Mouse (Mus musculus): ENCODE results near the gene Galnt14. TPM values are rescaled to one million over a fixed set of nuclear protein-coding genes. Genes with fewer than 3 reads are reported as not detected.

The Galnt14 gene
- polyA plus RNA-seq, 1 experiment from 2014 or later = 9.1 TPM

DNA sequence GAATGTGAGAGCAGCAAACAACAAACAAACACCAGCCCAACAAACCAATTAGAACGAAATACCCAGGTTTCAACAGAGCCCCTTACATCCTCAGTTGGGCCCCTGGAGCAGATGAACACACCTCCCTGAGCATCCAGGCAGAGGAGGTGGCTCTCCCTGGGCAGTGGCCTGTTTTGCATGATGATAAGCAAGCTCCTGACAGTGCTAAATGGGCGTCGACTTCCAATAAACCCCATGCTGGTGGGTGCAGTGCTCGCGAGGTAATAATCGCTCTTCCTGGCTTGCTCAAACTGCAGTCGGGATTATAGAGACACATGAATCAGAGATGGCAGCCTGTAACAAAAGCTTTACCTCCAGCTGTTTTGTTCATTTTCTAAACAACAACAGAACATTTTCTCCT lies 235.9 kb downstream of the Galnt14 start:
- no peak for ATAC-seq (replicated peaks)
- Histone ChIP-seq H3K36me3 (no peaks in the 10 kb centered on the region), H3K9me3 (no peaks in the 10 kb centered on the region), H3K4me1 (peaks cover 16% of the 10 kb centered on the region), H3K27ac (replicated peaks) (no peak overlapping the region), H3K9ac (replicated peaks) (no peak overlapping the region), H3K4me2 (replicated peaks) (no peak overlapping the region), H3K27me3 (no peaks in the 10 kb centered on the region), H3K4me3 (no peak overlapping the region)
- 40% methylated on average over 7 of the region's 7 CpGs for WGBS

DNA sequence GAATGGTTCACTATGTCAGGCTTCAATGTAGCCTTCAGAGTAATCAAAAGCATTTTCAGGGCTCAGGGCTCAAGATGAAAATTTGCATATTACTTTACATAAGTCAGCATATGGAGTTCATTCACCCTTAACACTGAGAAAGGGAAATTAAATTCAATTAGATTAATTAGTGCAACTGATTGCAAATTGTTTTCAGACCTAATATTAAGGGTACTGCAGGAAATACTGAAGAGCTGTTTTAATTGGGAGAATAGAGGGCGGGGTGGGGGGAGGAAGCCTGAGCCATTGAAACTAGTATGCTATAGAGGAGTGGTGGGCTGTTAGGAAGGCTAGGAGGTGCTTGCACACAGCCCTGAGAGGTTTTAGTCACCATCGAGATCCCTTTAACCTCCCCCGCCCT lies 237.2 kb downstream of the Galnt14 start:
- H3K9ac ChIP-seq (replicated peaks) = no peak overlapping the region
- H3K4me3 ChIP-seq = no peak overlapping the region
- 62% methylated on average over 3 of the region's 3 CpGs for WGBS
- no peaks in the 10 kb centered on the region for H3K9me3 ChIP-seq
- no peak overlapping the region for H3K27ac ChIP-seq (replicated peaks)
- no peak overlapping the region for H3K4me2 ChIP-seq (replicated peaks)
- ATAC-seq (replicated peaks) = 0 out of 2 replicates have a peak, but pooled peaks have one; percentile 61
- H3K4me1 ChIP-seq = peaks cover 16% of the 10 kb centered on the region
- no peaks in the 10 kb centered on the region for H3K27me3 ChIP-seq
- H3K36me3 ChIP-seq = no peaks in the 10 kb centered on the region

DNA sequence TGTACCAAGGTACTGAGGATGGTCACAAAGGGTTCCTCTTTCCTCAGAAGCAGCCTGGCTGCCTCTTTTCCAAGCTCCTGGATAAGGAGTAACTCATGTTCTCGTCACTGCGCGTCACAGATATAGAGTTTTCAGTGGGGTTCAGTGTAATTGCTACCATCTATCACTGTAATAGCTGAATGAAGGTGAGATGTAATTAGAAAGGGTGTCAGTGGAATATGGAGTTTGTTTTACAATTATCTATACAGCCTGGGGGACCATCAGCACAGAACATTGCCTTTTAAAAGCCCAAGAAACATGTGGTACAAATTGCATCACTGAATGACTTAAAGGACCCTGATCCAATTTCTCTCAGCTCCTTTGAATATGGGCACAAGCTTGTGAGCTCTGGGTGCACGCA lies 249.4 kb downstream of the Galnt14 start:
- H3K4me3 ChIP-seq = no peak overlapping the region
- H3K27ac ChIP-seq (replicated peaks) = no peak overlapping the region
- H3K36me3 ChIP-seq = no peaks in the 10 kb centered on the region
- no peaks in the 10 kb centered on the region for H3K9me3 ChIP-seq
- no peaks in the 10 kb centered on the region for H3K27me3 ChIP-seq
- 87% methylated on average over 4 of the region's 4 CpGs for WGBS
- H3K4me1 ChIP-seq = no peaks in the 10 kb centered on the region
- no peak for ATAC-seq (replicated peaks)
- H3K4me2 ChIP-seq (replicated peaks) = no peak overlapping the region
- H3K9ac ChIP-seq (replicated peaks) = no peak overlapping the region

- Histone ChIP-seq H3K4me3 (no peak overlapping the region), H3K9me3 (no peaks in the 10 kb centered on the region), H3K4me1 (no peaks in the 10 kb centered on the region), H3K36me3 (no peaks in the 10 kb centered on the region), H3K9ac (replicated peaks) (no peak overlapping the region), H3K4me2 (replicated peaks) (no peak overlapping the region), H3K27me3 (no peaks in the 10 kb centered on the region), H3K27ac (replicated peaks) (no peak overlapping the region)
- ATAC-seq (replicated peaks) = peak; percentile 64
- WGBS = 54% methylated on average over 4 of the region's 4 CpGs
Observed at GRCm38 (mm10) chr17:73458741-73459140, 251.5 kb downstream of the Galnt14 start.

- H3K4me1 ChIP-seq = no peaks in the 10 kb centered on the region
- H3K4me3 ChIP-seq = no peak overlapping the region
- no peak overlapping the region for H3K9ac ChIP-seq (replicated peaks)
- no peak overlapping the region for H3K4me2 ChIP-seq (replicated peaks)
- no peaks in the 10 kb centered on the region for H3K9me3 ChIP-seq
- ATAC-seq (replicated peaks) = no peak
- H3K27me3 ChIP-seq = no peaks in the 10 kb centered on the region
- H3K36me3 ChIP-seq = no peaks in the 10 kb centered on the region
- WGBS = 87% methylated on average over 2 of the region's 2 CpGs
- no peak overlapping the region for H3K27ac ChIP-seq (replicated peaks)
Observed at GRCm38 (mm10) chr17:73456551-73456950, 253.7 kb downstream of the Galnt14 start.

DNA sequence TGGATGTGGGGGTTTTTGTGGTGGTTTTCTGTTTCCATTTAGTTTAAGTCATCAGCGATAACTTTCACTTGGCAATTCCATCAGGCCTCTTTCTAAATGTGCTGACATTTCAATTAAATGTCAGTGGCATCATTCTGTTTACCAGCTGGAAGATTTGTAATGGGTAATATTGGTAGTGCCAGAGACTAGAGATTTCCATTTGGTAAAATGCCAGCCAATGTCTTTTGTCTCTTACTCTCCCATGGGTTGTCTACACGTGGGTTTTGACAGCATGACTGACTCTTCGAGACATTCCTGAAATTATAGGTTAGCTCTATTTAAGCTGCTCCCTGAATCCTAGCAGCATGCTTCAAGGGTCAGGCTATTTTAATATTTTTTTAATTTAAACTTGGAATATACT lies 256.6 kb downstream of the Galnt14 start:
- WGBS = 47% methylated on average over 3 of the region's 3 CpGs
- H3K9ac ChIP-seq (replicated peaks) = no peak overlapping the region
- H3K4me3 ChIP-seq = no peak overlapping the region
- H3K27me3 ChIP-seq = no peaks in the 10 kb centered on the region
- no peak overlapping the region for H3K4me2 ChIP-seq (replicated peaks)
- H3K36me3 ChIP-seq = no peaks in the 10 kb centered on the region
- H3K27ac ChIP-seq (replicated peaks) = no peak overlapping the region
- peak; percentile 61; the same call in 1 of the 2 replicates for ATAC-seq (replicated peaks)
- no peaks in the 10 kb centered on the region for H3K4me1 ChIP-seq
- H3K9me3 ChIP-seq = no peaks in the 10 kb centered on the region

DNA sequence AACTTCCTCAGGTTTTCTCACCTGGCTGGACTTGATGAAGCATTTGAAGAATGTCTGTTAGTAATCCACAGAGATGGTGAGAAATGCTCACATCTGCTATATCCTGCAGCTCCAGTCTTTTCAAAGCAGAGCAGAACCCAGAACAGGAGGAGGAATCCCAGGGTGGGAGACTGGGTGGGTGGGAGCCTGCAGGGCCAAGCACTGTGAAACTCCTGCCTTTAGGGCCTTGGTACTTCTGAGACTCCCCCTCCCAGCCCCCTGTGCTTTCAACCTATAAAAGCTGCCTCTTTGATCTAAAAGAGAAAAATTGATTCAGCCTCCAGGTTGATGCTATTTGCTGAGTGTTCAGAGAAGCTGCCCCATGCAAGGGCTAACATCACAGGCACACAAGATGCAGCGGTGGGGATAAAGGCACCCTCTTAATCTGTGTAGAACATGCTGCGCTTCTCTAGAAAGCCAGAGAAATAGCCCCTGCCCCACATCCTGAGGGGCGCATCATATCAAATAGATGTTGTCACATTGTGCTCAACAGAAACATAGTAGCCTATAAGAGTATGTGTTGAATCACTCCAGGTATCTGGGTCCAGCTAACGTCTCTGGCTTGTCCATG lies 258.0 kb downstream of the Galnt14 start:
- no peak overlapping the region for H3K9ac ChIP-seq (replicated peaks)
- no peak overlapping the region for H3K27ac ChIP-seq (replicated peaks)
- no peaks in the 10 kb centered on the region for H3K27me3 ChIP-seq
- H3K36me3 ChIP-seq = no peaks in the 10 kb centered on the region
- 0 out of 2 replicates have a peak, but pooled peaks have one; percentile 38 for ATAC-seq (replicated peaks)
- WGBS = 89% methylated on average over 4 of the region's 4 CpGs
- H3K4me3 ChIP-seq = no peak overlapping the region
- H3K9me3 ChIP-seq = no peaks in the 10 kb centered on the region
- no peaks in the 10 kb centered on the region for H3K4me1 ChIP-seq
- H3K4me2 ChIP-seq (replicated peaks) = no peak overlapping the region

DNA sequence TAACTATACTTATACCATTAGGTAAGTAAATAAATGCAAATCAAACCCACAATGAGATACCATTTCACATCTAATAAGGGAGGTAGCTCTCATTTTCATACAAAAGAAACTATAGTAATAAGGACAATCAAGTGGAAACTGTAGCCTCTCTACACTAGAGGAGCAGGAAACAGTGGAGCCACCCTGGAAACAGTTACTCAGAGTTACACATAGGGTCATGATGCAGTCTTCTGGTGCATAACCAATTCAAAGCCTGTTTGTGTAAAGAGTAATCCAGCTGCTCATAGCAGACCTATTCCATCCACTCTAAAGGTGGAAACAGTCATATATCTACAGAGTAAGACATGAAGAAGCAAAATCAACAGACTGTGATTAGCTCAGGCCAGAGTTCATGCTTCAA lies 261.1 kb downstream of the Galnt14 start:
- H3K36me3 ChIP-seq = no peaks in the 10 kb centered on the region
- no peaks in the 10 kb centered on the region for H3K4me1 ChIP-seq
- no peaks in the 10 kb centered on the region for H3K27me3 ChIP-seq
- no peak overlapping the region for H3K27ac ChIP-seq (replicated peaks)
- H3K9ac ChIP-seq (replicated peaks) = no peak overlapping the region
- no peaks in the 10 kb centered on the region for H3K9me3 ChIP-seq
- H3K4me2 ChIP-seq (replicated peaks) = no peak overlapping the region
- H3K4me3 ChIP-seq = no peak overlapping the region
- ATAC-seq (replicated peaks) = no peak

Other genes starting within 250 kb of the Galnt14 start
- gene Ehd3, start 93.7 kb upstream of the Galnt14 start, polyA plus RNA-seq (2015; fragmentation: Nextera tagmentation; extraction: Ambion mirVana) = 11.3 and 11.5 TPM in 2 replicates
- 0.22 and 0.46 TPM in 2 replicates for gene Xdh, start 239.7 kb upstream of the Galnt14 start, polyA plus RNA-seq (2015; fragmentation: Nextera tagmentation; extraction: Ambion mirVana)